Mouse (Mus musculus): Measurements from ENCODE around the gene Syt12. TPM values are rescaled to one million over a fixed set of nuclear protein-coding genes. Genes with fewer than 3 reads are reported as not detected.

Syt12 gene
- polyA plus RNA-seq, 1 experiment from 2014 or later, result 2.5 TPM

DNA sequence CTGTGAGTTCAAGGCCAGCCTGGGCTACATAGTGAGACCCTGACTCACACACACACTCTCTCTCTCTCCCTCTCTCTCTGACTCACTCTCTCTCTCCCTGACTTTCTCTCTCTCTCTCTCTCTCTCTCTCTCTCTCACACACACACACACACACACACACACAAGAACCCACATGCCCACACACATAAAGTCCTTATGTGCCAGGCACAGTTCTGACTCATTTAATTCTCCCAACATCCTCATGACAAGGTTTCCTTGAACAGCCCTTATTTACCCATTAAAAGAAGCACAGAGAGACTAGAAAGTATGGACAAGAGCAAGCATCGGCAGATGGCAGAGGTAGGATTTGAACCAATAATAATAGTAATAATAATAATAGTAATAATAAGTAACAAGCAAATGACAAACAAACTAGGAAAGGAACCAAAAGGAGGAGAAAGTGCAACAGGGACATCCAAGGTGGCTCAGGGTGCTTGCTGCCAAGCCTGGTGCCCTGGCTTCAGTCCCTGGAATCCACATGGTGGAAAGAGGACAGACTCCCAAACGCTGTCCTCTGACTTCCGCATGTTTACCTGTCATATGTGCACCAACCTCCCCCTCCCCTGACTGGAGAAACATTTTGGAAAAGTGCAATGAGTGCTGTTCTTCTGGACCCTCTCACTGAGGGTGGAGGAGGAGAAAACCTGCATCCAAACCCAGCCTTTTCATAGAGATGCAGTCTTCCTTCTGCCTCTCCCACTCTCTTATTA lies 5.0 kb upstream of the Syt12 start:
- Histone ChIP-seq H3K27me3 (ENCODE audit: control insufficient read depth, insufficient read depth, low read length) (no peaks in the 10 kb centered on the region), H3K9me3 (ENCODE audit: control insufficient read depth, low read length) (no peaks in the 10 kb centered on the region), H3K4me1 (replicated peaks; ENCODE audit: control insufficient read depth, insufficient read depth) (no peaks in the 10 kb centered on the region), H3K27ac (replicated peaks) (no peak overlapping the region), H3K36me3 (ENCODE audit: control insufficient read depth, insufficient read depth, low read length) (no peaks in the 10 kb centered on the region), H3K4me3 (ENCODE audit: low read depth, low read length) (no peak overlapping the region), H3K9ac (ENCODE audit: low read length) (no peak overlapping the region), H3K4me2 (replicated peaks; ENCODE audit: low read depth) (no peak overlapping the region)
- 82% methylated on average over 3 of the region's 3 CpGs for WGBS
- ATAC-seq (ENCODE audit: low FRiP score, low TSS enrichment), result no peak
- no peak for DNase-seq (ENCODE audit: low spot score)
- no peak for TF ChIP-seq EP300 (optimal IDR thresholded peaks at IDR 0.05)
- TF ChIP-seq CTCF (IDR thresholded peaks at IDR 0.05; ENCODE audit: low read depth), result no peak

DNA sequence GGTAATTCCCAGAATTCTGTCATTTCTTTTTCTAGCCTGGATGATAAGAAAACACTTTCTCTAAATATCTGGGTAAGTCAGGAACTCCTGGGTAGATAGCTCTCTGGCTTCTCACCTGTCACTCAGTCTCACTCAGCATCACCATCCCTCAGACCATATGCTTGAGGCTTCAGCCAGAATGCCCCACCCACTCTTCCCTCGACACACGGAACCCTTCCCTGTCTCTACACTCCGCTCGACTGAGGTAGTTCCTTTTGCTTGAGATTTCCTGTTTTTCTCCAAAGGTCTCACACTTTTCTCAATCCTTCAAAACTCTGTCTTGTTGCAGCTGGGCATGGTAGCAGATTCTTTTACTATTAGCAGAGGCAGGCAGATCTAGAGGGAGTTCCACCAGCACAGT lies 4.1 kb upstream of the Syt12 start:
- Histone ChIP-seq H3K4me1 (replicated peaks; ENCODE audit: control insufficient read depth, insufficient read depth) (no peaks in the 10 kb centered on the region), H3K27ac (replicated peaks) (no peak overlapping the region), H3K36me3 (ENCODE audit: control insufficient read depth, insufficient read depth, low read length) (no peaks in the 10 kb centered on the region), H3K9me3 (ENCODE audit: control insufficient read depth, low read length) (no peaks in the 10 kb centered on the region), H3K27me3 (ENCODE audit: control insufficient read depth, insufficient read depth, low read length) (no peaks in the 10 kb centered on the region), H3K9ac (ENCODE audit: low read length) (no peak overlapping the region), H3K4me2 (replicated peaks; ENCODE audit: low read depth) (no peak overlapping the region), H3K4me3 (ENCODE audit: low read depth, low read length) (no peak overlapping the region)
- ATAC-seq (ENCODE audit: low FRiP score, low TSS enrichment), result no peak
- TF ChIP-seq EP300 (optimal IDR thresholded peaks at IDR 0.05) (no peak), CTCF (IDR thresholded peaks at IDR 0.05; ENCODE audit: low read depth) (no peak)
- DNase-seq (ENCODE audit: low spot score), result no peak
- WGBS, result 26% methylated on average over 4 of the region's 4 CpGs

DNA sequence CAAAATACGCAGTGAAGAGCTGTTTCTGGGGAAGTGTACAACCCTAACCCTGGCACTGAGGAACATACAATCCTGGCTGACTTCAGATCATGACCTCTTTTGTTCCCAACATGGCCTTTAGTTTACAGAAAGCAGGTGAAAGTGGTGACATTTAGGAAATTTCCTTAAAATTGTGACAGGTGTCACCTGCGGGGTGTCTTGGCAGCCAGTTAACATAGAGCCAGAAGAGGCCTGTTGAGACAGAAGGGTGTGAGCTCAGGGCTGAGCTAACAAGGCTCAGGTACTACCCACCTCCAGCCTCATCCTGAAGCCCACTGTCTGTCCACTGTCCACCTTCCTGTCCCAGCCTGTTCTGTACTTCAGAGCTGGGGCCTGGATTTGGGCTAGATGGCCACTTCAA lies 2.8 kb upstream of the Syt12 start:
- ATAC-seq (ENCODE audit: low FRiP score, low TSS enrichment) (no peak), DNase-seq (ENCODE audit: low spot score) (no peak)
- Histone ChIP-seq H3K9me3 (ENCODE audit: control insufficient read depth, low read length) (no peaks in the 10 kb centered on the region), H3K27me3 (ENCODE audit: control insufficient read depth, insufficient read depth, low read length) (no peaks in the 10 kb centered on the region), H3K4me3 (ENCODE audit: low read depth, low read length) (no peak overlapping the region), H3K27ac (replicated peaks) (no peak overlapping the region), H3K4me1 (replicated peaks; ENCODE audit: control insufficient read depth, insufficient read depth) (no peaks in the 10 kb centered on the region), H3K4me2 (replicated peaks; ENCODE audit: low read depth) (no peak overlapping the region), H3K9ac (ENCODE audit: low read length) (no peak overlapping the region), H3K36me3 (ENCODE audit: control insufficient read depth, insufficient read depth, low read length) (no peaks in the 10 kb centered on the region)
- 85% methylated on average over 2 of the region's 2 CpGs for WGBS
- TF ChIP-seq CTCF (IDR thresholded peaks at IDR 0.05; ENCODE audit: low read depth) (no peak), EP300 (optimal IDR thresholded peaks at IDR 0.05) (no peak)

DNA sequence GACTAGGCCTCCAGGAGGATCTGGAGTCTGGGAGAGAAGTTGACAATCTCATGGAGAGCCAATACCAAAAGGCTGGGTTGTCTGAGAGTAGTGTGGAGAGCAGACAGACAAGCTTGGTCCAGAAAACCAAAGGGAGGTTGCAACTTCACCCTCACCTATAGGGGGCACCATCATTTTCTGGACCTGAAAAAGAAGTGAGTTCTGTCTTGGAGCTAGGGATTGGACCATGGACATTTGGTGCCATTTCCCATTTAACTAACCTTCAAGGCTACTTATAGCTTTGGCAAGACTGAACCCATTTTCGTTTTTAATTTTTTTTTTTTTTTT lies 906 bp upstream of the Syt12 start:
- Histone ChIP-seq H3K9ac (ENCODE audit: low read length) (no peak overlapping the region), H3K4me1 (replicated peaks; ENCODE audit: control insufficient read depth, insufficient read depth) (no peaks in the 10 kb centered on the region), H3K36me3 (ENCODE audit: control insufficient read depth, insufficient read depth, low read length) (no peaks in the 10 kb centered on the region), H3K4me3 (ENCODE audit: low read depth, low read length) (no peak overlapping the region), H3K9me3 (ENCODE audit: control insufficient read depth, low read length) (no peaks in the 10 kb centered on the region), H3K27me3 (ENCODE audit: control insufficient read depth, insufficient read depth, low read length) (no peaks in the 10 kb centered on the region; the same call in 1 of the 2 replicates), H3K27ac (replicated peaks) (no peak overlapping the region), H3K4me2 (replicated peaks; ENCODE audit: low read depth) (no peak overlapping the region)
- TF ChIP-seq EP300 (optimal IDR thresholded peaks at IDR 0.05) (no peak), CTCF (IDR thresholded peaks at IDR 0.05; ENCODE audit: low read depth) (peak; percentile 63)
- DNase-seq (ENCODE audit: low spot score), result no peak
- ATAC-seq (ENCODE audit: low FRiP score, low TSS enrichment), result no peak
- 26% methylated on average over 1 of the region's 1 CpGs for WGBS

DNA sequence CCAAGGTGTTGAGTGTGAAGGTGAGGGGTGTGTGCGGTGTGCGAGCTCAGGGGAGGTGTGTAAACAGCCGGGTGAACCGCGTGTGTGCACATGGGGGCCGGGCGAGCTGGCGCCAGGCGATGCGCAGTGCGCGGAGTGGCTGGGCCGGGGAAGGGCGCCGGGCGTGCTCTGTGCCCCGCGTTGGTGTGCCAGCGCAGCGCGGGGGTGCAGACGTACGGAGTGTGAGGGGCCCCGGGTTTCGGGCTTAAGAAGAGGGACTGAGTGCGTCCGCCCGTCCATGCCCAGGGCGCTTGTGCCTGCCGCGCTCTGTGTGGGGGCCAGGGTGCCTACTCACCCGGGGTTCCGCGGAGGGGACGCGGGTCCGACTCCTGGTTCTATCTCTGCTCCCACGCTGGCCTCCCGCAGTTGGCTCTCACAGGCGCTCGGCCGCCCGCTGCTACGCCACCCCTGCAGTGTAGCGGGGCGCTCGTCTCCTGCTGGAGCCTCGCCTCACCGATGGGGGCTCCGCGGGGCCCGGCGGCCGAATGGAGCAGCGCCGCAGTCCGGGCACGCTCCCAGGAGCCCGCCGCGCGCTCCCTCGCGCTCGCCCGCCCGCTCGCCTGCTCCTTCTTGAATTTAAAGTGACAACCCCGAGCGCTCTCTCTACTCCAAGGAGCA lies 518 bp downstream of the Syt12 start:
- Histone ChIP-seq H3K27me3 (ENCODE audit: control insufficient read depth, insufficient read depth, low read length) (no peaks in the 10 kb centered on the region; the same call in 1 of the 2 replicates), H3K4me2 (replicated peaks; ENCODE audit: low read depth) (peak overlapping the region; percentile 93), H3K4me1 (replicated peaks; ENCODE audit: control insufficient read depth, insufficient read depth) (no peaks in the 10 kb centered on the region), H3K36me3 (ENCODE audit: control insufficient read depth, insufficient read depth, low read length) (no peaks in the 10 kb centered on the region), H3K9me3 (ENCODE audit: control insufficient read depth, low read length) (no peaks in the 10 kb centered on the region), H3K4me3 (ENCODE audit: low read depth, low read length) (peak overlapping the region; percentile 52), H3K9ac (ENCODE audit: low read length) (peak overlapping the region; percentile 68), H3K27ac (replicated peaks) (peak overlapping the region; percentile 24; the same call in 1 of the 2 replicates)
- WGBS, result under 1% methylated on average over 68 of the region's 70 CpGs
- no peak for TF ChIP-seq EP300 (optimal IDR thresholded peaks at IDR 0.05)
- peak; percentile 25; the same call in 1 of the 2 replicates for TF ChIP-seq CTCF (IDR thresholded peaks at IDR 0.05; ENCODE audit: low read depth)
- DNase-seq (ENCODE audit: low spot score) (peak; percentile 75), ATAC-seq (ENCODE audit: low FRiP score, low TSS enrichment) (peak; percentile 67)

Data from stomach, postnatal 0 days (tissue).